Mouse (Mus musculus): Measurements from ENCODE around the gene Stox2. TPM values are rescaled to one million over a fixed set of nuclear protein-coding genes. Genes with fewer than 3 reads are reported as not detected.

The Stox2 gene
- polyA plus RNA-seq, 1 experiment from 2014 or later = 7.4 TPM

GRCm38 (mm10) chr8:47330982-47331381 lies 115.2 kb downstream of the Stox2 start:
- no peak for DNase-seq (ENCODE audit: low spot score)

GRCm38 (mm10) chr8:47326348-47326747 lies 119.8 kb downstream of the Stox2 start:
- H3K4me3 ChIP-seq (ENCODE audit: low read depth, low read length) = no peak overlapping the region
- H3K36me3 ChIP-seq (ENCODE audit: insufficient read depth, low read length) = no peaks in the 10 kb centered on the region
- 69% methylated on average over 8 of the region's 8 CpGs for WGBS
- ATAC-seq = no peak
- no peak for DNase-seq (ENCODE audit: low spot score)
- H3K4me2 ChIP-seq (replicated peaks; ENCODE audit: low read depth, low read length) = no peak overlapping the region
- H3K27me3 ChIP-seq (replicated peaks; ENCODE audit: insufficient read depth, low read length) = no peaks in the 10 kb centered on the region
- H3K9ac ChIP-seq (replicated peaks; ENCODE audit: low read depth) = no peak overlapping the region
- TF ChIP-seq CTCF (IDR thresholded peaks at IDR 0.05) (no peak), EP300 (IDR thresholded peaks at IDR 0.05) (no peak)
- H3K4me1 ChIP-seq (ENCODE audit: insufficient read depth, low read depth, low read length) = no peaks in the 10 kb centered on the region
- H3K9me3 ChIP-seq (ENCODE audit: low read length) = no peaks in the 10 kb centered on the region
- H3K27ac ChIP-seq (ENCODE audit: low read length) = no peak overlapping the region

More at GRCm38 (mm10) chr8:47330982-47331381, 115.2 kb downstream of the Stox2 start:
- no peak for ATAC-seq
- Histone ChIP-seq H3K27me3 (replicated peaks; ENCODE audit: insufficient read depth, low read length) (no peaks in the 10 kb centered on the region), H3K27ac (ENCODE audit: low read length) (no peak overlapping the region), H3K9ac (replicated peaks; ENCODE audit: low read depth) (no peak overlapping the region), H3K4me2 (replicated peaks; ENCODE audit: low read depth, low read length) (no peak overlapping the region), H3K4me3 (ENCODE audit: low read depth, low read length) (no peak overlapping the region), H3K36me3 (ENCODE audit: insufficient read depth, low read length) (no peaks in the 10 kb centered on the region), H3K9me3 (ENCODE audit: low read length) (no peaks in the 10 kb centered on the region), H3K4me1 (ENCODE audit: insufficient read depth, low read depth, low read length) (no peaks in the 10 kb centered on the region)
- TF ChIP-seq EP300 (IDR thresholded peaks at IDR 0.05) = no peak
- no peak for TF ChIP-seq CTCF (IDR thresholded peaks at IDR 0.05)
- 86% methylated on average over 5 of the region's 5 CpGs for WGBS

GRCm38 (mm10) chr8:47324117-47324820 lies 121.9 kb downstream of the Stox2 start:
- no peaks in the 10 kb centered on the region for H3K27me3 ChIP-seq (replicated peaks; ENCODE audit: insufficient read depth, low read length)
- TF ChIP-seq EP300 (IDR thresholded peaks at IDR 0.05) = no peak
- TF ChIP-seq CTCF (IDR thresholded peaks at IDR 0.05) = no peak
- no peak overlapping the region for H3K9ac ChIP-seq (replicated peaks; ENCODE audit: low read depth)
- H3K36me3 ChIP-seq (ENCODE audit: insufficient read depth, low read length) = no peaks in the 10 kb centered on the region
- DNase-seq (ENCODE audit: low spot score) (no peak), ATAC-seq (no peak)
- H3K27ac ChIP-seq (ENCODE audit: low read length) = no peak overlapping the region
- 59% methylated on average over 13 of the region's 16 CpGs for WGBS
- no peaks in the 10 kb centered on the region for H3K9me3 ChIP-seq (ENCODE audit: low read length)
- H3K4me3 ChIP-seq (ENCODE audit: low read depth, low read length) = no peak overlapping the region
- no peak overlapping the region for H3K4me2 ChIP-seq (replicated peaks; ENCODE audit: low read depth, low read length)
- H3K4me1 ChIP-seq (ENCODE audit: insufficient read depth, low read depth, low read length) = no peaks in the 10 kb centered on the region

GRCm38 (mm10) chr8:47321282-47321681 lies 124.9 kb downstream of the Stox2 start:
- Histone ChIP-seq H3K4me1 (ENCODE audit: insufficient read depth, low read depth, low read length) (no peaks in the 10 kb centered on the region), H3K4me3 (ENCODE audit: low read depth, low read length) (no peak overlapping the region), H3K27me3 (replicated peaks; ENCODE audit: insufficient read depth, low read length) (no peaks in the 10 kb centered on the region), H3K9ac (replicated peaks; ENCODE audit: low read depth) (no peak overlapping the region), H3K4me2 (replicated peaks; ENCODE audit: low read depth, low read length) (no peak overlapping the region), H3K36me3 (ENCODE audit: insufficient read depth, low read length) (no peaks in the 10 kb centered on the region), H3K27ac (ENCODE audit: low read length) (no peak overlapping the region), H3K9me3 (ENCODE audit: low read length) (no peaks in the 10 kb centered on the region)
- WGBS = 45% methylated on average over 5 of the region's 5 CpGs
- ATAC-seq = no peak
- no peak for DNase-seq (ENCODE audit: low spot score)
- TF ChIP-seq CTCF (IDR thresholded peaks at IDR 0.05) = no peak
- no peak for TF ChIP-seq EP300 (IDR thresholded peaks at IDR 0.05)

- TF ChIP-seq CTCF (IDR thresholded peaks at IDR 0.05) (no peak), EP300 (IDR thresholded peaks at IDR 0.05) (no peak)
- Histone ChIP-seq H3K36me3 (ENCODE audit: insufficient read depth, low read length) (no peaks in the 10 kb centered on the region), H3K9ac (replicated peaks; ENCODE audit: low read depth) (no peak overlapping the region), H3K27me3 (replicated peaks; ENCODE audit: insufficient read depth, low read length) (no peaks in the 10 kb centered on the region), H3K4me2 (replicated peaks; ENCODE audit: low read depth, low read length) (no peak overlapping the region), H3K9me3 (ENCODE audit: low read length) (no peaks in the 10 kb centered on the region), H3K27ac (ENCODE audit: low read length) (no peak overlapping the region), H3K4me3 (ENCODE audit: low read depth, low read length) (no peak overlapping the region), H3K4me1 (ENCODE audit: insufficient read depth, low read depth, low read length) (no peaks in the 10 kb centered on the region)
- 45% methylated on average over 2 of the region's 2 CpGs for WGBS
- ATAC-seq = no peak
- DNase-seq (ENCODE audit: low spot score) = no peak
These were observed 125.5 kb downstream of the Stox2 start for GRCm38 (mm10) chr8:47320707-47321106.

GRCm38 (mm10) chr8:47318468-47318867 lies 127.7 kb downstream of the Stox2 start:
- TF ChIP-seq CTCF (IDR thresholded peaks at IDR 0.05) (no peak), EP300 (IDR thresholded peaks at IDR 0.05) (no peak)
- Histone ChIP-seq H3K4me3 (ENCODE audit: low read depth, low read length) (no peak overlapping the region), H3K4me2 (replicated peaks; ENCODE audit: low read depth, low read length) (no peak overlapping the region), H3K27ac (ENCODE audit: low read length) (no peak overlapping the region), H3K9ac (replicated peaks; ENCODE audit: low read depth) (no peak overlapping the region), H3K4me1 (ENCODE audit: insufficient read depth, low read depth, low read length) (no peaks in the 10 kb centered on the region), H3K36me3 (ENCODE audit: insufficient read depth, low read length) (no peaks in the 10 kb centered on the region), H3K27me3 (replicated peaks; ENCODE audit: insufficient read depth, low read length) (no peaks in the 10 kb centered on the region), H3K9me3 (ENCODE audit: low read length) (no peaks in the 10 kb centered on the region)
- ATAC-seq (no peak), DNase-seq (ENCODE audit: low spot score) (no peak)
- WGBS = 84% methylated on average over 3 of the region's 3 CpGs

Data from lung, postnatal 0 days (tissue).